Mouse (Mus musculus): ENCODE data around the gene Cyp2d26. TPM values are rescaled to one million over a fixed set of nuclear protein-coding genes. Genes with fewer than 3 reads are reported as not detected.

The Cyp2d26 gene
- 0.12 TPM in 1 of 2 replicates, not detected in the other for polyA plus RNA-seq (2012)

DNA sequence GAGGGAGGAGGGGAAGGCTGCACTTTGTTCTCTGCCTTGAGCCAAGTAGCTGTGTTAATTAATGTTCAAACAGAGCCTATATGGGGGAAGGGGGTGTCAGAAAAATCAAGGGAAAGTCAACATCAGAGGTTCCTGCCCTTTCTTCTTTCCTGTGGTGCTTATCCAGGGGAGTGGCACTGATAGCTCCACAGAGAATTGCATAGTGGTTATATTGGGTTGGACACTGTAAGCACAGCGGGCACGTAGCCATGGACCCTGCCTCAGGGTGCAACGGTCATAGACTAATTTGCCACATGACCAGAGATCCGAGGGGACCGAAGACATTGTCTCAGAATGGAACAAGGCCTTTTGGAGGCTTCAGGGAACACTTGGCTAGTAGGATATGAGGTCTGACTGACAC is at the start of gene Cyp2d26:
Gene Cyp2d26, minus strand, starts transcription at position 18 of the 400 bp plus-strand sequence.

GRCm38 (mm10) chr15:82763631-82764420 is 30.3 kb downstream of the Cyp2d26 start, which contains the start of gene Cyp2d40:
Cyp2d40 (minus strand) TSS chr15:82764183.

Other genes starting within 250 kb of the Cyp2d26 start
- gene Cyp2d12, start 239.2 kb downstream of the Cyp2d26 start, polyA plus RNA-seq (2012), result not detected in 2 replicates
- not detected in 2 replicates for gene Cyp2d34, start 173.3 kb downstream of the Cyp2d26 start, polyA plus RNA-seq (2012)
- gene Cyp2d40, start 30.1 kb downstream of the Cyp2d26 start, polyA plus RNA-seq (2012), result not detected in 2 replicates
- gene Tcf20, start 193.6 kb upstream of the Cyp2d26 start, polyA plus RNA-seq (2012), result 12.0 and 13.2 TPM in 2 replicates
- gene Nfam1, start 239.0 kb upstream of the Cyp2d26 start, polyA plus RNA-seq (2012), result 14.3 and 25.0 TPM in 2 replicates

Data from megakaryocyte-erythroid progenitor cell, adult 5 weeks (primary cell).